Comparison of ENCODE assay signal across 8 mouse cellular contexts in genomic region chr16:96151551-96151950, GRCm38 (mm10). TPM values are rescaled to one million over a fixed set of nuclear protein-coding genes. Genes with fewer than 3 reads are reported as not detected.
DNase-seq lines count a peak whose midpoint lies in the region; ATAC-seq lines count a peak whose summit lies in the region.

No protein-coding gene starts in this region.

- DNase-seq in B cell, adult 2 months = peak; percentile 88
- DNase-seq in adrenal gland, postnatal 10 days = peak; percentile 87
- peak; percentile 61 for DNase-seq in embryonic facial prominence, embryonic 14.5 days (ENCODE audit: low spot score)
- DNase-seq in testis, postnatal 10 days (ENCODE audit: low spot score) = peak; percentile 92

- no peaks in the 10 kb centered on the region for H3K4me1 ChIP-seq in embryonic facial prominence, embryonic 14.5 days (ENCODE audit: control insufficient read depth, insufficient read depth, low read length)
- H3K4me1 ChIP-seq in heart, embryonic 11.5 days (ENCODE audit: control insufficient read depth, insufficient read depth, low read length) = peaks cover 27% of the 10 kb centered on the region
- 0 out of 2 replicates have a peak, but pooled peaks cover 5% of the 10 kb centered on the region for H3K4me1 ChIP-seq in kidney, embryonic 14.5 days (ENCODE audit: control insufficient read depth, insufficient read depth, low read length)
- peaks cover 10% of the 10 kb centered on the region for H3K4me1 ChIP-seq in liver, embryonic 15.5 days (replicated peaks)
- H3K4me1 ChIP-seq in neural tube, embryonic 14.5 days (ENCODE audit: control insufficient read depth, insufficient read depth, low read length) = peaks cover 3% of the 10 kb centered on the region

- no peaks in the 10 kb centered on the region for H3K9me3 ChIP-seq in embryonic facial prominence, embryonic 14.5 days (ENCODE audit: control insufficient read depth, low read length)
- no peaks in the 10 kb centered on the region for H3K9me3 ChIP-seq in heart, embryonic 11.5 days (replicated peaks; ENCODE audit: control insufficient read depth, low read length)
- H3K9me3 ChIP-seq in kidney, embryonic 14.5 days (ENCODE audit: control insufficient read depth, low read length) = no peaks in the 10 kb centered on the region
- no peaks in the 10 kb centered on the region for H3K9me3 ChIP-seq in liver, embryonic 15.5 days (replicated peaks)
- no peaks in the 10 kb centered on the region for H3K9me3 ChIP-seq in neural tube, embryonic 14.5 days (ENCODE audit: control insufficient read depth, low read length)

- no peak overlapping the region for H3K4me2 ChIP-seq in embryonic facial prominence, embryonic 14.5 days (ENCODE audit: low read depth, low read length)
- H3K4me2 ChIP-seq in heart, embryonic 11.5 days = no peak overlapping the region
- H3K4me2 ChIP-seq in kidney, embryonic 14.5 days (replicated peaks; ENCODE audit: low read depth, low read length) = no peak overlapping the region
- H3K4me2 ChIP-seq in liver, embryonic 15.5 days = no peak overlapping the region
- no peak overlapping the region for H3K4me2 ChIP-seq in neural tube, embryonic 14.5 days (ENCODE audit: low read depth, low read length)

- no peak overlapping the region for H3K9ac ChIP-seq in embryonic facial prominence, embryonic 14.5 days (ENCODE audit: low read depth, low read length)
- H3K9ac ChIP-seq in heart, embryonic 11.5 days (ENCODE audit: low read depth, low read length) = 0 out of 2 replicates have a peak overlapping the region, but pooled peaks have one; percentile 31
- no peak overlapping the region for H3K9ac ChIP-seq in kidney, embryonic 14.5 days (ENCODE audit: low read depth, low read length)
- H3K9ac ChIP-seq in liver, embryonic 15.5 days = no peak overlapping the region
- no peak overlapping the region for H3K9ac ChIP-seq in neural tube, embryonic 14.5 days (replicated peaks; ENCODE audit: low read depth, low read length)

- H3K27ac ChIP-seq in embryonic facial prominence, embryonic 14.5 days (replicated peaks; ENCODE audit: low read depth, low read length) = no peak overlapping the region
- peak overlapping the region; percentile 57 for H3K27ac ChIP-seq in heart, embryonic 11.5 days (ENCODE audit: low read depth, low read length)
- no peak overlapping the region for H3K27ac ChIP-seq in kidney, embryonic 14.5 days (ENCODE audit: low read depth, low read length)
- H3K27ac ChIP-seq in liver, embryonic 15.5 days (replicated peaks) = no peak overlapping the region
- no peak overlapping the region for H3K27ac ChIP-seq in neural tube, embryonic 14.5 days (ENCODE audit: low read depth, low read length)

- peaks cover 25% of the 10 kb centered on the region for H3K36me3 ChIP-seq in embryonic facial prominence, embryonic 14.5 days (ENCODE audit: control insufficient read depth, insufficient read depth, low read length)
- H3K36me3 ChIP-seq in heart, embryonic 11.5 days (ENCODE audit: control insufficient read depth, insufficient read depth, low read length) = peaks cover 3% of the 10 kb centered on the region
- H3K36me3 ChIP-seq in kidney, embryonic 14.5 days (ENCODE audit: control insufficient read depth, insufficient read depth, low read length) = peaks cover 27% of the 10 kb centered on the region; the same call in 1 of the 2 replicates
- H3K36me3 ChIP-seq in liver, embryonic 15.5 days (replicated peaks) = no peaks in the 10 kb centered on the region
- no peaks in the 10 kb centered on the region; the same call in none of the 2 replicates for H3K36me3 ChIP-seq in neural tube, embryonic 14.5 days (ENCODE audit: control insufficient read depth, insufficient read depth, low read length)

- no peak overlapping the region for H3K4me3 ChIP-seq in embryonic facial prominence, embryonic 14.5 days (ENCODE audit: low read depth, low read length)
- H3K4me3 ChIP-seq in heart, embryonic 11.5 days (ENCODE audit: low read depth, low read length) = no peak overlapping the region
- no peak overlapping the region for H3K4me3 ChIP-seq in kidney, embryonic 14.5 days (ENCODE audit: low read length)
- H3K4me3 ChIP-seq in liver, embryonic 15.5 days (replicated peaks) = no peak overlapping the region
- no peak overlapping the region for H3K4me3 ChIP-seq in neural tube, embryonic 14.5 days (ENCODE audit: low read depth, low read length)

- 25% methylated on average over 9 of the region's 9 CpGs for WGBS in embryonic facial prominence, embryonic 14.5 days
- 21% methylated on average over 9 of the region's 9 CpGs for WGBS in heart, embryonic 11.5 days (ENCODE audit: insufficient replicate concordance)
- 23% methylated on average over 9 of the region's 9 CpGs for WGBS in kidney, embryonic 14.5 days
- 25% methylated on average over 9 of the region's 9 CpGs for WGBS in liver, embryonic 15.5 days (ENCODE audit: insufficient replicate concordance)
- 23% methylated on average over 9 of the region's 9 CpGs for WGBS in neural tube, embryonic 14.5 days

- H3K27me3 ChIP-seq in embryonic facial prominence, embryonic 14.5 days (replicated peaks; ENCODE audit: control insufficient read depth, insufficient read depth, low read length) = no peaks in the 10 kb centered on the region
- no peaks in the 10 kb centered on the region for H3K27me3 ChIP-seq in heart, embryonic 11.5 days (ENCODE audit: control insufficient read depth, insufficient read depth, low read length)
- H3K27me3 ChIP-seq in kidney, embryonic 14.5 days (ENCODE audit: control insufficient read depth, insufficient read depth, low read length) = no peaks in the 10 kb centered on the region
- H3K27me3 ChIP-seq in liver, embryonic 15.5 days = no peaks in the 10 kb centered on the region
- no peaks in the 10 kb centered on the region for H3K27me3 ChIP-seq in neural tube, embryonic 14.5 days (ENCODE audit: control insufficient read depth, insufficient read depth, low read length)

- no peak; the same call in 1 of the 2 replicates for ATAC-seq in embryonic facial prominence, embryonic 14.5 days (ENCODE audit: low read depth)
- ATAC-seq in heart, embryonic 11.5 days (replicated peaks; ENCODE audit: insufficient number of reproducible peaks, low FRiP score, low TSS enrichment) = peak; percentile 33; the same call in 1 of the 2 replicates
- peak; percentile 74 for ATAC-seq in kidney, embryonic 14.5 days (ENCODE audit: low FRiP score, low TSS enrichment)
- 0 out of 2 replicates have a peak, but pooled peaks have one; percentile 10 for ATAC-seq in liver, embryonic 15.5 days (ENCODE audit: insufficient read depth)
- ATAC-seq in neural tube, embryonic 14.5 days (ENCODE audit: low read depth) = peak; percentile 50; the same call in 1 of the 2 replicates

RNA-seq across cellular contexts. Expression of gene Wrb, which starts 6.3 kb away (rescaled TPM):
- 10 to 100 TPM; 21.6 to 25.6 TPM for total RNA-seq in adrenal gland, postnatal 10 days (2021)
- 61.3 and 63.0 TPM in 2 replicates for polyA plus RNA-seq in embryonic facial prominence, embryonic 14.5 days (2014; fragmentation: Nextera tagmentation; extraction: Ambion mirVana)
- 84.1 and 96.5 TPM in 2 replicates for polyA plus RNA-seq in heart, embryonic 11.5 days (2014; fragmentation: Nextera tagmentation; extraction: Ambion mirVana)
- 68.5 and 75.6 TPM in 2 replicates for polyA plus RNA-seq in kidney, embryonic 14.5 days (2014; fragmentation: Nextera tagmentation; extraction: Ambion mirVana)
- 10.2 and 10.5 TPM in 2 replicates for polyA plus RNA-seq in liver, embryonic 15.5 days (2015; fragmentation: Nextera tagmentation; extraction: Ambion mirVana)
- polyA plus RNA-seq in neural tube, embryonic 14.5 days (2014; fragmentation: Nextera tagmentation; extraction: Ambion mirVana) = 202 and 228 TPM in 2 replicates

RNA-seq across cellular contexts. Expression of gene Hmgn1, which starts 24.0 kb away (rescaled TPM):
- total RNA-seq in adrenal gland, postnatal 10 days (2021) = 100 to 1,000 TPM; 206 to 208 TPM
- polyA plus RNA-seq in embryonic facial prominence, embryonic 14.5 days (2014; fragmentation: Nextera tagmentation; extraction: Ambion mirVana) = 528 and 592 TPM in 2 replicates
- 543 and 564 TPM in 2 replicates for polyA plus RNA-seq in heart, embryonic 11.5 days (2014; fragmentation: Nextera tagmentation; extraction: Ambion mirVana)
- 746 and 807 TPM in 2 replicates for polyA plus RNA-seq in kidney, embryonic 14.5 days (2014; fragmentation: Nextera tagmentation; extraction: Ambion mirVana)
- 88.6 and 95.1 TPM in 2 replicates for polyA plus RNA-seq in liver, embryonic 15.5 days (2015; fragmentation: Nextera tagmentation; extraction: Ambion mirVana)
- 255 and 354 TPM in 2 replicates for polyA plus RNA-seq in neural tube, embryonic 14.5 days (2014; fragmentation: Nextera tagmentation; extraction: Ambion mirVana)

RNA-seq across cellular contexts. Expression of gene Lca5l, which starts 40.5 kb away (rescaled TPM):
- total RNA-seq in adrenal gland, postnatal 10 days (2021) = 1 to 10 TPM in 1 of 2 experiments, under 1 TPM in 1; 0.78 to 2.0 TPM
- polyA plus RNA-seq in embryonic facial prominence, embryonic 14.5 days (2014; fragmentation: Nextera tagmentation; extraction: Ambion mirVana) = 1.8 and 2.1 TPM in 2 replicates
- polyA plus RNA-seq in heart, embryonic 11.5 days (2014; fragmentation: Nextera tagmentation; extraction: Ambion mirVana) = 1.5 and 1.6 TPM in 2 replicates
- polyA plus RNA-seq in kidney, embryonic 14.5 days (2014; fragmentation: Nextera tagmentation; extraction: Ambion mirVana) = 1.5 TPM in 2 replicates
- polyA plus RNA-seq in liver, embryonic 15.5 days (2015; fragmentation: Nextera tagmentation; extraction: Ambion mirVana) = 0.07 and 0.08 TPM in 2 replicates
- polyA plus RNA-seq in neural tube, embryonic 14.5 days (2014; fragmentation: Nextera tagmentation; extraction: Ambion mirVana) = 2.0 and 2.1 TPM in 2 replicates

RNA-seq across cellular contexts. Expression of gene Sh3bgr, which starts 48.7 kb away (rescaled TPM):
- total RNA-seq in adrenal gland, postnatal 10 days (2021) = 10 to 100 TPM; 15.6 to 43.9 TPM
- polyA plus RNA-seq in embryonic facial prominence, embryonic 14.5 days (2014; fragmentation: Nextera tagmentation; extraction: Ambion mirVana) = 25.4 and 40.9 TPM in 2 replicates
- polyA plus RNA-seq in heart, embryonic 11.5 days (2014; fragmentation: Nextera tagmentation; extraction: Ambion mirVana) = 664 and 687 TPM in 2 replicates
- polyA plus RNA-seq in kidney, embryonic 14.5 days (2014; fragmentation: Nextera tagmentation; extraction: Ambion mirVana) = 2.9 and 3.4 TPM in 2 replicates
- 0.85 and 1.7 TPM in 2 replicates for polyA plus RNA-seq in liver, embryonic 15.5 days (2015; fragmentation: Nextera tagmentation; extraction: Ambion mirVana)
- 1.4 and 1.8 TPM in 2 replicates for polyA plus RNA-seq in neural tube, embryonic 14.5 days (2014; fragmentation: Nextera tagmentation; extraction: Ambion mirVana)
